Mouse (Mus musculus): Measurements from ENCODE around the gene Hmga1b.

- no peak for TF ChIP-seq CTCF (IDR thresholded peaks at IDR 0.05)
- TF ChIP-seq EP300 (IDR thresholded peaks at IDR 0.05) = no peak; the same call in 1 of the 2 replicates
Measured at GRCm38 (mm10) chr11:120799316-120799890, 36.8 kb downstream of the Hmga1b start.
